Mouse (Mus musculus) ES-E14 (cell line): Measurements from ENCODE around the gene Gm49486.

Experiments
- CHD2 ChIP-seq: IDR thresholded peaks from 2 replicates; pipeline ENCODE4 v1.6.1; 2014; ENCODE audit warnings: mild to moderate bottlenecking, low read depth, low read length, inconsistent platforms
- HCFC1 ChIP-seq: IDR thresholded peaks from 2 replicates; pipeline ENCODE4 v1.6.1; 2012; ENCODE audit warnings: low read length, inconsistent platforms, borderline replicate concordance; ENCODE audit not compliant: insufficient read depth
- MAFK ChIP-seq: IDR thresholded peaks from 2 replicates; pipeline ENCODE4 v1.6.1; 2014; ENCODE audit warnings: mild to moderate bottlenecking, low read depth, low read length, inconsistent platforms; ENCODE audit not compliant: insufficient read depth
- ZNF384 ChIP-seq: IDR thresholded peaks from 2 replicates; pipeline ENCODE4 v1.6.1; 2012; ENCODE audit warnings: low read depth, low read length, inconsistent platforms

- TF ChIP-seq ZNF384 (no peak), HCFC1 (no peak), MAFK (no peak), CHD2 (no peak)
Measured at GRCm38 (mm10) chr15:79261095-79261725, 32.0 kb downstream of the Gm49486 start.
